Mouse (Mus musculus): Measurements from ENCODE around the gene Cox10. TPM values are rescaled to one million over a fixed set of nuclear protein-coding genes. Genes with fewer than 3 reads are reported as not detected.
A peak's percentile ranks its signal among the peaks of the same experiment; 100 is the strongest.

Cox10 gene
- polyA plus RNA-seq, 1 experiment from 2014 or later = 23.9 TPM

GRCm38 (mm10) chr11:64079727-64080081, 436 bp upstream of the Cox10 start:
- H3K4me2 ChIP-seq (replicated peaks) = peak overlapping the region; percentile 79
- ATAC-seq (ENCODE audit: low FRiP score, low read depth) = peak; percentile 44; the same call in 1 of the 2 replicates
- H3K27me3 ChIP-seq = no peaks in the 10 kb centered on the region
- H3K27ac ChIP-seq (replicated peaks) = peak overlapping the region; percentile 88
- peaks cover 16% of the 10 kb centered on the region for H3K36me3 ChIP-seq
- peak overlapping the region; percentile 78 for H3K9ac ChIP-seq (replicated peaks)
- peaks cover 20% of the 10 kb centered on the region for H3K4me1 ChIP-seq
- WGBS = under 1% methylated on average over 8 of the region's 8 CpGs
- no peaks in the 10 kb centered on the region for H3K9me3 ChIP-seq
- H3K4me3 ChIP-seq = peak overlapping the region; percentile 81

- no peak overlapping the region for H3K9ac ChIP-seq (replicated peaks)
- H3K4me1 ChIP-seq = peaks cover 16% of the 10 kb centered on the region
- ATAC-seq (ENCODE audit: low FRiP score, low read depth) = no peak
- H3K27ac ChIP-seq (replicated peaks) = no peak overlapping the region
- no peak overlapping the region for H3K4me3 ChIP-seq
- 95% methylated on average over 4 of the region's 4 CpGs for WGBS
- no peaks in the 10 kb centered on the region for H3K27me3 ChIP-seq
- H3K36me3 ChIP-seq = peaks cover 11% of the 10 kb centered on the region; the same call in 1 of the 2 replicates
- no peaks in the 10 kb centered on the region for H3K9me3 ChIP-seq
- no peak overlapping the region for H3K4me2 ChIP-seq (replicated peaks)
These were observed 3.1 kb downstream of the Cox10 start for GRCm38 (mm10) chr11:64076212-64076611.

GRCm38 (mm10) chr11:64073379-64073778, 5.9 kb downstream of the Cox10 start:
- H3K9me3 ChIP-seq = no peaks in the 10 kb centered on the region
- H3K27me3 ChIP-seq = no peaks in the 10 kb centered on the region
- no peak overlapping the region for H3K4me3 ChIP-seq
- no peak overlapping the region for H3K9ac ChIP-seq (replicated peaks)
- no peak for ATAC-seq (ENCODE audit: low FRiP score, low read depth)
- no peak overlapping the region for H3K4me2 ChIP-seq (replicated peaks)
- H3K36me3 ChIP-seq = peaks cover 29% of the 10 kb centered on the region
- WGBS = 73% methylated on average over 4 of the region's 4 CpGs
- H3K27ac ChIP-seq (replicated peaks) = no peak overlapping the region
- H3K4me1 ChIP-seq = peaks cover 5% of the 10 kb centered on the region

- Histone ChIP-seq H3K27me3 (no peaks in the 10 kb centered on the region), H3K9ac (replicated peaks) (no peak overlapping the region), H3K4me1 (no peaks in the 10 kb centered on the region), H3K36me3 (peaks cover 29% of the 10 kb centered on the region), H3K4me3 (no peak overlapping the region), H3K9me3 (no peaks in the 10 kb centered on the region), H3K4me2 (replicated peaks) (no peak overlapping the region), H3K27ac (replicated peaks) (no peak overlapping the region)
- no peak for ATAC-seq (ENCODE audit: low FRiP score, low read depth)
- WGBS = 92% methylated on average over 12 of the region's 12 CpGs
These were observed 7.7 kb downstream of the Cox10 start for GRCm38 (mm10) chr11:64071536-64071935.

GRCm38 (mm10) chr11:64066001-64066400, 13.3 kb downstream of the Cox10 start:
- Histone ChIP-seq H3K4me1 (no peaks in the 10 kb centered on the region), H3K4me3 (no peak overlapping the region), H3K27ac (replicated peaks) (no peak overlapping the region), H3K27me3 (no peaks in the 10 kb centered on the region), H3K36me3 (peaks cover 16% of the 10 kb centered on the region), H3K9me3 (no peaks in the 10 kb centered on the region), H3K9ac (replicated peaks) (no peak overlapping the region), H3K4me2 (replicated peaks) (no peak overlapping the region)
- 90% methylated on average over 2 of the region's 2 CpGs for WGBS
- ATAC-seq (ENCODE audit: low FRiP score, low read depth) = no peak

- no peak for ATAC-seq (ENCODE audit: low FRiP score, low read depth)
- no peaks in the 10 kb centered on the region for H3K9me3 ChIP-seq
- H3K4me3 ChIP-seq = no peak overlapping the region
- no peak overlapping the region for H3K4me2 ChIP-seq (replicated peaks)
- 84% methylated on average over 3 of the region's 3 CpGs for WGBS
- no peaks in the 10 kb centered on the region for H3K27me3 ChIP-seq
- peaks cover 10% of the 10 kb centered on the region for H3K36me3 ChIP-seq
- H3K4me1 ChIP-seq = no peaks in the 10 kb centered on the region
- H3K9ac ChIP-seq (replicated peaks) = no peak overlapping the region
- no peak overlapping the region for H3K27ac ChIP-seq (replicated peaks)
These were observed 16.1 kb downstream of the Cox10 start for GRCm38 (mm10) chr11:64063130-64063529.

- Histone ChIP-seq H3K36me3 (peaks cover 14% of the 10 kb centered on the region), H3K4me1 (no peaks in the 10 kb centered on the region), H3K27ac (replicated peaks) (no peak overlapping the region), H3K27me3 (no peaks in the 10 kb centered on the region), H3K9ac (replicated peaks) (no peak overlapping the region), H3K9me3 (no peaks in the 10 kb centered on the region), H3K4me2 (replicated peaks) (no peak overlapping the region), H3K4me3 (no peak overlapping the region)
- 94% methylated on average over 4 of the region's 4 CpGs for WGBS
- no peak for ATAC-seq (ENCODE audit: low FRiP score, low read depth)
These were observed 17.0 kb downstream of the Cox10 start for GRCm38 (mm10) chr11:64062226-64062625.

GRCm38 (mm10) chr11:64059305-64059704, 20.0 kb downstream of the Cox10 start:
- H3K36me3 ChIP-seq = peaks cover 17% of the 10 kb centered on the region
- H3K4me1 ChIP-seq = no peaks in the 10 kb centered on the region
- WGBS = 94% methylated on average over 2 of the region's 2 CpGs
- H3K4me2 ChIP-seq (replicated peaks) = no peak overlapping the region
- no peak overlapping the region for H3K27ac ChIP-seq (replicated peaks)
- H3K9ac ChIP-seq (replicated peaks) = no peak overlapping the region
- no peaks in the 10 kb centered on the region for H3K9me3 ChIP-seq
- H3K4me3 ChIP-seq = no peak overlapping the region
- no peak for ATAC-seq (ENCODE audit: low FRiP score, low read depth)
- peaks cover 7% of the 10 kb centered on the region; the same call in 1 of the 2 replicates for H3K27me3 ChIP-seq

GRCm38 (mm10) chr11:64058474-64058873, 20.8 kb downstream of the Cox10 start:
- WGBS = 94% methylated on average over 3 of the region's 3 CpGs
- no peak for ATAC-seq (ENCODE audit: low FRiP score, low read depth)

GRCm38 (mm10) chr11:64053371-64053770, 25.9 kb downstream of the Cox10 start:
- H3K9ac ChIP-seq (replicated peaks) = no peak overlapping the region
- no peak for ATAC-seq (ENCODE audit: low FRiP score, low read depth)

More at GRCm38 (mm10) chr11:64058474-64058873, 20.8 kb downstream of the Cox10 start:
- Histone ChIP-seq H3K4me2 (replicated peaks) (no peak overlapping the region), H3K36me3 (peaks cover 17% of the 10 kb centered on the region), H3K9ac (replicated peaks) (no peak overlapping the region), H3K9me3 (no peaks in the 10 kb centered on the region), H3K4me3 (no peak overlapping the region), H3K27ac (replicated peaks) (no peak overlapping the region), H3K27me3 (peaks cover 7% of the 10 kb centered on the region; the same call in 1 of the 2 replicates), H3K4me1 (no peaks in the 10 kb centered on the region)

GRCm38 (mm10) chr11:64051195-64051968, 27.9 kb downstream of the Cox10 start:
- peak overlapping the region; percentile 16; the same call in 1 of the 2 replicates for H3K27ac ChIP-seq (replicated peaks)
- no peak overlapping the region for H3K9ac ChIP-seq (replicated peaks)
- 0 out of 2 replicates have a peak, but pooled peaks cover 3% of the 10 kb centered on the region for H3K36me3 ChIP-seq
- H3K9me3 ChIP-seq = no peaks in the 10 kb centered on the region
- no peak overlapping the region for H3K4me3 ChIP-seq
- H3K27me3 ChIP-seq = peaks cover 32% of the 10 kb centered on the region
- peak; percentile 81 for ATAC-seq (ENCODE audit: low FRiP score, low read depth)
- H3K4me2 ChIP-seq (replicated peaks) = no peak overlapping the region
- H3K4me1 ChIP-seq = peaks cover 26% of the 10 kb centered on the region
- WGBS = 37% methylated on average over 9 of the region's 9 CpGs

More at GRCm38 (mm10) chr11:64053371-64053770, 25.9 kb downstream of the Cox10 start:
- 81% methylated on average over 5 of the region's 5 CpGs for WGBS
- H3K4me2 ChIP-seq (replicated peaks) = no peak overlapping the region
- H3K27me3 ChIP-seq = peaks cover 20% of the 10 kb centered on the region
- peaks cover 26% of the 10 kb centered on the region for H3K4me1 ChIP-seq
- no peak overlapping the region for H3K4me3 ChIP-seq
- H3K36me3 ChIP-seq = peaks cover 9% of the 10 kb centered on the region
- no peak overlapping the region for H3K27ac ChIP-seq (replicated peaks)
- H3K9me3 ChIP-seq = no peaks in the 10 kb centered on the region

GRCm38 (mm10) chr11:64047432-64047831, 31.8 kb downstream of the Cox10 start:
- peaks cover 5% of the 10 kb centered on the region; the same call in 1 of the 2 replicates for H3K36me3 ChIP-seq
- peaks cover 28% of the 10 kb centered on the region for H3K27me3 ChIP-seq
- H3K9me3 ChIP-seq = no peaks in the 10 kb centered on the region
- 87% methylated on average over 13 of the region's 13 CpGs for WGBS
- no peak overlapping the region for H3K27ac ChIP-seq (replicated peaks)
- H3K4me3 ChIP-seq = no peak overlapping the region
- no peak overlapping the region for H3K9ac ChIP-seq (replicated peaks)
- no peak overlapping the region for H3K4me2 ChIP-seq (replicated peaks)
- H3K4me1 ChIP-seq = peaks cover 25% of the 10 kb centered on the region
- no peak for ATAC-seq (ENCODE audit: low FRiP score, low read depth)
